Mouse (Mus musculus): Measurements from ENCODE around the gene Copz2.

DNA sequence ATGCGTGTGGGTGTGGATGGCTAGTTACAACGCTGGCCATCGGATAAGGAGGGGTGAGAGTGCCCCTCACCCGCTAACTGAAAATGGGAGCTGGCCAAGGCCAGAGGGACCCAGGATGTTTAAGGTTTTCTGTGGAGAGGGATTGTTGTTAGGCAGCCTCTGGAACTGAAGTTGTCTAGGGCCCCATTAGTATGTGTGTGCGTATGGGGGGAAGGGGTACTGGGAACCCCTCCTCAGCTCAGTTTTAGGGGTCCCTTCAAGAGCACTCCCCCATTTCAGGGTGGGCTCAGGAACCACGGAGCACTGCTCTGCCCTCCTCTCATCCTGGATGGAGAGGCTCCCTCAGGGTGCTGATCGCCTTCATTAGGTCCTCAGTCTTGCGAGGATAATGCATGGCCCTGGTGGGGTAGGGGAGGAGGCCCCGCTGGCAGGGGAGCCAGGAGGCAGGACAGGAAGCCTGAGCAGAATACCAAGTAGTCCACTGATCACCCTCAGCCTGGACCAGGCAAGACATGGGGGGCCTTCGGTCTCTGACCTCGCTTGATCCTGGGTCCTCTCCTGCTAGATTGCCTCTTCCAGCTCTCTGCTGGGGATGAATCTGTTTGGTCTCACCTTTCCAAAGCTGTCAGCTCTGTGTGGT lies 43.7 kb downstream of the Copz2 start:
- TF ChIP-seq CTCF (IDR thresholded peaks at IDR 0.05; ENCODE audit: extremely low read depth, insufficient read depth, insufficient read length, insufficient replicate concordance) (no peak), POLR2A (IDR thresholded peaks at IDR 0.05; ENCODE audit: low read depth, low read length) (no peak)

Data from spleen, adult 2 months (tissue).